Mouse (Mus musculus): ENCODE measurements around the gene Slc12a3. TPM values are rescaled to one million over a fixed set of nuclear protein-coding genes. Genes with fewer than 3 reads are reported as not detected.
A peak's percentile ranks its signal among the peaks of the same experiment; 100 is the strongest.
"Not testable (repeated sequence)": the region's sequence is repeated elsewhere in the genome, so short reads cannot be mapped to it uniquely, and the experiment has no call there.

The Slc12a3 gene
- polyA plus RNA-seq, 1 experiment, result 0.41 TPM

DNA sequence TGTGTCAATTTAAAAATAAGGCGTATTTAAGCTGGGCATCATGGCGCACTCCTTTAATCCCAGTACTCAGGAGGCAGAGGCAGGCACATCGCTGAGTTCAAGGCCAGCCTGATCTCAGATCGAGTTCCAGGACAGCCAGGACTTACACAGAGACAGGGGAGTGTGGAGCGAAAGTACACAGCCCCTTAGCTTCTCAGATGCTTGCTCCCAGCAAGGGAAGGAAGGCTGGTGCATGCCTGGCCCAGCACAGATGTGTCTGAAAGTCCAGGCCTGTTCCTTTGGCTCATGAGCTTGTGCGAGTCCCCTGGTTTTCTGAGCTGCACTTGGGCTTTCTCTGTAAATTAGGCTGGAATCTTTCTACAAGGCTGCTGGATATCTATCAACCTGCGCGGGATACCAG lies 61.9 kb downstream of the Slc12a3 start:
- TF ChIP-seq CTCF (IDR thresholded peaks at IDR 0.05; ENCODE audit: borderline replicate concordance, extremely low read depth, insufficient read depth, insufficient read length), result no peak
- TF ChIP-seq POLR2A (IDR thresholded peaks at IDR 0.05; ENCODE audit: borderline replicate concordance, extremely low read depth, insufficient read depth, insufficient read length, poor library complexity, severe bottlenecking), result no peak
- no peak for DNase-seq (ENCODE audit: low read depth)

DNA sequence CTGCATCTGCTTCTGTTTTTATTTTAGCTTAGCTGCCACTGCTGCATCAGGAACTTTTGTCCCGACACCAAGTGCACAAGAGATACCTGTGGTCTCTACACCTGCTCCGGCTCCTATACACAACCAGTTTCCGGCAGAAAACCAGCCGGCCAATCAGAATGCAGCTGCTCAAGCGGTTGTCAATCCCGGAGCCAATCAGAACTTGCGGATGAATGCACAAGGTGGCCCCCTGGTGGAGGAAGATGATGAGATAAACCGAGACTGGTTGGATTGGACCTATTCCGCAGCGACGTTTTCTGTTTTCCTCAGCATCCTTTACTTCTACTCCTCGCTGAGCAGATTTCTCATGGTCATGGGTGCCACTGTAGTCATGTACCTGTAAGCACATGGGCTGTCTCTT lies 63.1 kb downstream of the Slc12a3 start:
- TF ChIP-seq CTCF (IDR thresholded peaks at IDR 0.05; ENCODE audit: borderline replicate concordance, extremely low read depth, insufficient read depth, insufficient read length), result peak; percentile 51
- no peak for TF ChIP-seq POLR2A (IDR thresholded peaks at IDR 0.05; ENCODE audit: borderline replicate concordance, extremely low read depth, insufficient read depth, insufficient read length, poor library complexity, severe bottlenecking)
- peak; percentile 32 for DNase-seq (ENCODE audit: low read depth)

DNA sequence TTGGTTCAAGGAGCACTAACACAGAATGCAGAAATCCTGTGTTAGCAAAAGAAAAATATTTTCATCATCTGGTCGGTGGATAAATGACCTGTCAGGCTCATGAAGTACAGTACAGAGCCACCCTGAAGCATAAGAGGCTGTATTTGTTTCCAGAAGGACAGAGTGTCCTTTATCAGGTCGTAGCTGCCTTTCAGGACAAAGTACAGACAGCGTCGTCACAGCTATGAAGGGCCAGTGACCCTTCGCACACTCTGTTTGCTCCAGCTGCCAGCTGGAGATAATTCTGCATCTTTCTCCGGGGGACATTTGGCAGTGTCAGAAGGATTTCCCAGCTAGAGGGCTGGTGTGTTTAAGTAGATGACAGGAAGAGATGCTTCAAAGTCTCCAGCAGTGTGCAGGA lies 63.6 kb downstream of the Slc12a3 start:
- TF ChIP-seq POLR2A (IDR thresholded peaks at IDR 0.05; ENCODE audit: borderline replicate concordance, extremely low read depth, insufficient read depth, insufficient read length, poor library complexity, severe bottlenecking) (no peak), CTCF (IDR thresholded peaks at IDR 0.05; ENCODE audit: borderline replicate concordance, extremely low read depth, insufficient read depth, insufficient read length) (no peak)
- no peak for DNase-seq (ENCODE audit: low read depth)

DNA sequence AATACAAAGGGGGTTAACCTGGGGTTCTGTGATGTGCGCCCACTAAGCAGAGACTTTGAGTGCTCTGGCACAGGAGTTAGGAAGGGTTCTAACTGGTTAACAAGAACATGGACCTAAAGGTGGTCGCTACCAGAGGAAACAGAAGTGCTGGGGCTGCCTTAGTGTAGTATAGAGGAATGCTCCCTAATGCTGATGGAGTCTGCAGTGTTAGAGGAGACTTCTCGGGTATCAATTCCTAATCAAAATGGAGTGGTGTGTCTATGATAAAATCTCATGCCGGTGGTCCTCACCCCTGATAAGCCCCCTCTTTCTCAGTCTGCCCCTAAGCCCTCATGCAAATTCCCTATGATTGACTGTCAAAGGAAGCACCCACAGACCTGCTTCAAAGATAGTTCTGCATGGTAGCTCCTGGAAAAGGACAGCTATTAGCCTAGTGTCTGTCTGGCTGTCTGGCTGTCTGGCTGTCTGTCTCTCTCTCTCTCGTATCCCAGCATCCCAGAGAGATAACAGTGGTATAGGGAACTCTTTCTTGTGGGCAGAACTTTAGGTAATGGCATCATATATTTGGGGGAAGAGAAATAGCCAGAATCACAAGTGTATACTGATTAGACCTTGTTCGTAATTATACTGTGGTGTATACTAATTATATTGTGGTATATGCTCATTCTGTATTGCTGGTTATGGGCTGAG lies 67.0 kb downstream of the Slc12a3 start:
- TF ChIP-seq CTCF (IDR thresholded peaks at IDR 0.05; ENCODE audit: borderline replicate concordance, extremely low read depth, insufficient read depth, insufficient read length) (no peak), POLR2A (IDR thresholded peaks at IDR 0.05; ENCODE audit: borderline replicate concordance, extremely low read depth, insufficient read depth, insufficient read length, poor library complexity, severe bottlenecking) (no peak)
- DNase-seq (ENCODE audit: low read depth), result no peak

DNA sequence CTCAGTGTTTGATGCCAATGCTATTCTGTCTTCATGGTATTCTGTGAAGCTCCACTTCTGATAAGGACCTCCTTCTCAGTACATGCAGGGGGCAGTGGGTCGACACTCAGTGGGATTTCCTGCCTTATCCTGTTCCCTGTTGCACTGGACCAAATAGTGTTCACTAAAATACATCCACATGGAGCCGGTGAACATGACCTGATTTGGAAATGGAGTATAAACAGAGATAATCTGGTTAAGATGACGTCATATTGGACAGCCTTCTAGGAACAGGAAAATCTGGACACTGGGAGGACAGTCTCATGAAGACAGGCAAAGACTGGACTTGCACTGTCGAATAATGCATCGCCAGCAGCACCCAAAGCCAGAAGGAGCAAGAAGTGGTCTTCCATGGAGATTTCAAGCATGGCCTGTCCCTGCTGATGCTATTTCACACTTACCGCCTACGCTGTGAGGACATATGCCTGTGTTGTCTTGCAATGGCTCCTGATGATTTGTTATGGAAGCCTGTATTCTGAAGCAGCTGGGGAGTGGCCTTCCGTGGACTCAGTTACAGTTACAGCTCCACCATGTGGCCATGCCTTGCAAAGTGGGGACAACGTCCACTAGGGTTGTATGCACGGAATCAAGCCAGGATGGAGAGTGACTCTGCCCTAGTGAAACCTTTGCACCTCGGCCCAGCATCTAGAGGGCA lies 68.1 kb downstream of the Slc12a3 start:
- peak; percentile 55 for DNase-seq (ENCODE audit: low read depth)
- TF ChIP-seq CTCF (IDR thresholded peaks at IDR 0.05; ENCODE audit: borderline replicate concordance, extremely low read depth, insufficient read depth, insufficient read length), result peak; percentile 63; the same call in 1 of the 2 replicates
- TF ChIP-seq POLR2A (IDR thresholded peaks at IDR 0.05; ENCODE audit: borderline replicate concordance, extremely low read depth, insufficient read depth, insufficient read length, poor library complexity, severe bottlenecking), result no peak

DNA sequence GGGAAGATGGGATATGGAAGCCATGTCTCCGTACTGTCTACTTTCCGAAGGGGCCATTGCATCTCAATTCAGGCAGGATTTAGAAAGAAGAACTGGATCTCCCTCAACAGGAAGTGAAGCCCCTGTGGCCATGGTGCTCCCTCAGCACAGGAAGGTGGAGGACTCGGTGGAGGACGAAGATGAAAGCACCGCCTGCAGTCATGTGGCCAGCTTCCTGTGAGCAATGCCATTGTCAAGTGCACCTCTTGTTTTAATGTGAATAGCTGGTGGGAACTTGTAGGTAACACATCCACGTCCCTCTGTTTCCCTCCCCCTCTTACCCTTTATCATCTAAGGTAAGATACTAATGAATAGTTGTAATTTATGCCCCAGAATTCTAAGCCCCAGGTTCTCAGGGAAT lies 69.6 kb downstream of the Slc12a3 start:
- TF ChIP-seq POLR2A (IDR thresholded peaks at IDR 0.05; ENCODE audit: borderline replicate concordance, extremely low read depth, insufficient read depth, insufficient read length, poor library complexity, severe bottlenecking) (no peak), CTCF (IDR thresholded peaks at IDR 0.05; ENCODE audit: borderline replicate concordance, extremely low read depth, insufficient read depth, insufficient read length) (no peak)
- DNase-seq (ENCODE audit: low read depth), result no peak

DNA sequence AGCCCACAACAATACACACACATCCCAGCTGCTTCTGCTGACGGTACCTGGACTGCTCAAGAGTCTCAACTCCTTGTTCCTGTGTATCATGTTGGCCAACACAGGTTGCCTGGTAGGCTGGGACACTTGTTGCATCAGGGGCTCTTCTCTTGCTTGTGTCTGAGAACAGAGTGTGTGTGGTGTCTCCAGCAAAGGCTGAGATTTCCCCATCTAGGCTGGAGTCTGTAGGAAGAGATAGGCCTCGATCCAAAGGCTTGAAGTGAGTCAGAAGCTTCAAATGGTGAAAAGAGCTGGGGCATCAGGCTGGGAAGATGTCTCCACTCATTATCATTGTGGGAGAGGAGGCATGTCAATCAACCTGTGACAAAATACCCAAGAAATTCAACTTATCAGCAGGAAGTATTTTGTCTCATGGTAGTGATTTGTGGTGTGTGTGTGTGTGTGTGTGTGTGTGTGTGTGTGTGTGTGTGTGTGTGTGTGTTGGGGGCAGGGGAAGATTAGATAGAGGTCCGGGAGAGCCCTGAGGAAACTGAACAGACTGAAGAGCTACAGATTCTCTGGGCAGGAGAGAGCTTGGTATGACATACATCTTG lies 70.5 kb downstream of the Slc12a3 start:
- no peak for DNase-seq (ENCODE audit: low read depth)
- TF ChIP-seq CTCF (IDR thresholded peaks at IDR 0.05; ENCODE audit: borderline replicate concordance, extremely low read depth, insufficient read depth, insufficient read length), result no peak
- TF ChIP-seq POLR2A (IDR thresholded peaks at IDR 0.05; ENCODE audit: borderline replicate concordance, extremely low read depth, insufficient read depth, insufficient read length, poor library complexity, severe bottlenecking), result no peak

DNA sequence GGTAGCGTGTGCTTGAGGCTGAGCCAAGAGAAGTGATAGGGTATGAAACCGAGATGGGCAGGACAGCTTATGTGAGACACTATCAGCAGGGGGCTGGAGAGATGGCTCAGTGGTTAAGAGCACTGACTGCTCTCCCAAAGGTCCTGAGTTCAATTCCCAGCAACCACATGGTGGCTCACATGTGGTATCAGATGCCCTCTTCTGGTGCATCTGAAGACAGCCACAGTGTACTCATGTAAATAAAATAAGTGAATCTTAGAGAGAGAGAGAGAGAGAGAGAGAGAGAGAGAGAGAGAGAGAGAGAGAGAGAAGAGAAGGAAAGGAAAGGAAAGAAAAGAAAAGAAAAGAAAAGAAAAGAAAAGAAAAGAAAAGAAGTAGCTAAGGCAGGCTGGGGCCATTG lies 71.0 kb downstream of the Slc12a3 start:
- DNase-seq (ENCODE audit: low read depth), result not testable (repeated sequence)

DNA sequence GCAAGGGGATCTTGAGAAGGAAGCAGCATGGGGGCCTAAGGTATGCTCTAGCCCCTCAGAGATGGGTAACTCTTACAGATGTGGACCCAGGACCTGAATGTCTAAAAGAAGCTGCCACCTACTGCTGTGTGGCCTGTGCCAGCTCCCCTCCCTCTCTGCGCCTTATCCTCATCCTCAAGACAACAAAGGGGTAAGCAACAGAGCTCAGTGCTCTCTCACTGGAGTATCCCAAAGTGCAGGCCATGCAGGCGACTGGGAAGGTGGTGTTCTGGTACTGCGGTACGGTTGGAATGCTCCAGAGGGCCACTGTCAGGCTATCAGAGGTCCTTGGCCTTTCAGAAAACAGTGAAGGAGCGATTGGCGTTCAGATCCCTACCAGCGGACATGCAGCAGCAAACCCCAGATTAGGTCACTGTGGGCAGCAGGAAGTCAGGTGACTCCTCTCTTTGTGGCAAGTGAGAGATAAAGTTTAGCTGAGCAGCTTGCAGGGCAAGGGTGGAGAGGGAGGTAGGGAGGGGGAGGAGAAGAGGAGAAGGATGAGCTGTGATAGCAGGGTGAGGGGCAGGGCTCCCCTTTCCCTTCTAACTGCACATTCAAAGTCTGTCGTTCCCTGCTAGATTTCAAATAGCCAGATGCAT lies 79.6 kb downstream of the Slc12a3 start:
- no peak for TF ChIP-seq POLR2A (IDR thresholded peaks at IDR 0.05; ENCODE audit: borderline replicate concordance, extremely low read depth, insufficient read depth, insufficient read length, poor library complexity, severe bottlenecking)
- TF ChIP-seq CTCF (IDR thresholded peaks at IDR 0.05; ENCODE audit: borderline replicate concordance, extremely low read depth, insufficient read depth, insufficient read length), result no peak
- no peak for DNase-seq (ENCODE audit: low read depth)

DNA sequence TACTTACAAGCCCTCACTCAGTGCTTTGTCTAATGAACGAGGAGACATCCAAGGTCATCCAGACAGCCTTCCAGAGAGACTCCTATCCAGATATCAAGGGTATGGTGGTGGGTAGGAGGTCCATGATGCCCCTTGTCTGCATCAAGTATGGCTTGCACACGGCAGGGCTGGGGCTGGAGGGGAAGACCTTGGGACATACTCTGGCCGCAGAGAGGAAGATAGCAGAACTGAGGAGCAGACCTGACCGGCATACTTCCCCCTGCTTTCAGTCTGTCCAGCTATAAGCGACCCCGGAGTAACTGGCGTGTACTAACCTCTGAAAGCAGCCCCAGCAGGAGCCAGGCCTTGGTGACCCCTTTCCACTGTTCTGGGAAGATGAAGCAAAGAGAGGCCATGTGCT lies 80.5 kb downstream of the Slc12a3 start:
- TF ChIP-seq CTCF (IDR thresholded peaks at IDR 0.05; ENCODE audit: borderline replicate concordance, extremely low read depth, insufficient read depth, insufficient read length) (no peak), POLR2A (IDR thresholded peaks at IDR 0.05; ENCODE audit: borderline replicate concordance, extremely low read depth, insufficient read depth, insufficient read length, poor library complexity, severe bottlenecking) (no peak)
- no peak for DNase-seq (ENCODE audit: low read depth)

DNA sequence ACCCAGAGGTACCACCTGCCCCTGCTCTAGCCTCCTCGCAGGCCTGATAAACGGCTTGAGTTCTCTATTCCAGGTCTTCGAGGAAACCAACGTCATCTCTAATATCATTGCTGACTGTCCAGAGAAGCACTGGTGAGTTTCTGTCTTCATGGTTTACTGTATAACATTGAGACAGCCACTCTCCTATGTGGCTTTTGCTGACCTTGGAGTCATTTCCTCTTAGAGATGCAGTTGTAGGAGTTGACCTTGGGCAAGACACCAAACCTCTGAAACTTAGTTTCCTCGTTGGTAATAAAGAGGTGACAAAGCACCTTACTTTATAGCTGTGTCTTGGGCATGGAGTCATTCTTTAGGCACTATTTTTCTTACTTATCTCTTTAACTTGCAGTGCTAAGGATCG lies 83.5 kb downstream of the Slc12a3 start:
- TF ChIP-seq CTCF (IDR thresholded peaks at IDR 0.05; ENCODE audit: borderline replicate concordance, extremely low read depth, insufficient read depth, insufficient read length) (no peak), POLR2A (IDR thresholded peaks at IDR 0.05; ENCODE audit: borderline replicate concordance, extremely low read depth, insufficient read depth, insufficient read length, poor library complexity, severe bottlenecking) (no peak)
- no peak for DNase-seq (ENCODE audit: low read depth)
